Mouse (Mus musculus) kidney, postnatal 25 days (tissue): Measurements from ENCODE around the gene Strip2.

Experiments
- DNase-seq, 2 experiments: peaks; one replicate each; pipeline ENCODE4 v3.0.0; 2021; ENCODE audit warnings: mixed read lengths in 2 of 2

Gene Strip2

GRCm38 (mm10) chr6:29930665-29931064, 13.9 kb downstream of the Strip2 start:
- no peak for DNase-seq

DNA sequence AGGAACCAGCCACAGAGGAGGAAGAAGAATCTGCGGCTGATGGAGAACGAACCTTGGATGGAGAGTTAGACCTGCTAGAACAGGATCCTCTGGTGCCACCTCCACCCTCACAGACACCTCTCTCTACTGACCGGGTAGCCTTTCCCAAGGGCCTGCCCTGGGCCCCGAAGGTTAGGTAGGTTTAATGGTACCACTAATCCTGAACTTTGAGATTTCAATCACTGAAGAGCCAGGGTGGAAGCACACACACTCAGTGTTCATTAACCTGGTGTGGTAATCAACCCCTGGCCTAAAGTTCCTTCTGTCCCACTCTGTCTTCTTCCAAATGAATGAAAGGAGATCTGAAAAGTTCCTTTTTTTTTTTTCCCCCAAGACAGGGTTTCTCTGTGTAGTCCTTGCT, 14.4 kb downstream of the Strip2 start:
- peak in 1 of 2 experiments; percentile 38 for DNase-seq

DNA sequence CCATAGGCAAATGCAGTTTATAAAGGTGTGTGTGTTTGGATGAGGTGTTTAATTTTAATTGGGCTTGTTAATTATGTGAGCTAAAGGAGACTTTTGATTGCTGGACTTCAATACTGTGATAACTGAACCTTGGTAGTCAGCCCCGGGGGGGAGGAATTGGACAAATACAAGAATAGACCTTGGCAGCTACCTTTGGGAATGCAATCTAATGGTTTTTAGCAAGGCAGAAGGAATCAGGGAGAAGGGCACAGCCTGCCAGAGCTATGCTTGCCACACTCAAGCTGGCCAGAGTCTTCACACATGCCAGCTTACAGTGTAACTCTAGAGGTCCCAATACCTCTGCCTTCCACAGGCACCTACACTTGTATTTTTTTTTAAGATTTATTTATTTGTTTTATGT, 18.9 kb downstream of the Strip2 start:
- peak in 1 of 2 experiments; percentile 20 for DNase-seq

DNA sequence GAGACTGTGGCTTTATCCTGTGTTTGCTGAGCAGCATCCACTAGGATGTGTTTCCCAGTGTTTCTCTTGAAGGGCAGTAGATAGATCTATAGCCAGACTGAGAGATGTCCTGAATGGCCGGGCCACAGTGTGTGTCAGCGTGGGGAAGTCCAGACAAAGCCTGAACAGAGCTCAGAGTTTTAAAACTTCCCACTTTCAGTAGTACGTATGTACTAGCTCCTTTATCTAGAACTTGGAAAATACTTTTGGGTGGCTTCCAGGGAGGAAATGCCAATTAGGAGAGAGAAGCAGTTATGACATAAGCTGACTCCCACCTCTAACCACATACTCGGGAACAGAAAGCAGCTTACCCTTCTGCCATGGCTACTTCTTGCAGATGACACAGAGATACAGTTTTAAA, 23.6 kb downstream of the Strip2 start:
- peak in 1 of 2 experiments; percentile 4 for DNase-seq

GRCm38 (mm10) chr6:29941036-29941435, 24.2 kb downstream of the Strip2 start:
- no peak for DNase-seq

- DNase-seq = no peak
Observed at GRCm38 (mm10) chr6:29944465-29944864, 27.7 kb downstream of the Strip2 start.

GRCm38 (mm10) chr6:29946568-29946967, 29.8 kb downstream of the Strip2 start:
- DNase-seq = no peak

- peak; percentile 35 to 66 for DNase-seq
Observed at GRCm38 (mm10) chr6:29947823-29948222, 31.0 kb downstream of the Strip2 start.

DNA sequence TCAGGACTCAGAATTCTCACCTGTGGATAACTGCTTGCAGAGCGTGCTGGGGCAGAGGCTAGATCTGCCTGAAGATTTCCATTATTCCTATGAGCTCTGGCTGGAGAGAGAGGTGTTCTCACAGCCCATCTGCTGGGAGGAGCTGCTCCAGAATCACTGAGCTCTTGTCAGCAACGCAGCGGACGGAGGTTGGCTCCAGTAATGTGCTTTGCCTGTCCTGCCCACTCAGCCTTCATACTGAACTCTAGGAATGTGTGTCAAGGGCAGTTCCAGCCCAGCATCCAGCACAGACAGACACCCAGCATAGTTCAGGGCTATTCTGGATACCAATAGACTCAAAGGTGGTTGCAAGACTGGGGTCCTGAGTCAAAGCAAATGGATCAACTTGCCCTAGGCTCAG, 39.9 kb downstream of the Strip2 start:
- DNase-seq = no peak

DNA sequence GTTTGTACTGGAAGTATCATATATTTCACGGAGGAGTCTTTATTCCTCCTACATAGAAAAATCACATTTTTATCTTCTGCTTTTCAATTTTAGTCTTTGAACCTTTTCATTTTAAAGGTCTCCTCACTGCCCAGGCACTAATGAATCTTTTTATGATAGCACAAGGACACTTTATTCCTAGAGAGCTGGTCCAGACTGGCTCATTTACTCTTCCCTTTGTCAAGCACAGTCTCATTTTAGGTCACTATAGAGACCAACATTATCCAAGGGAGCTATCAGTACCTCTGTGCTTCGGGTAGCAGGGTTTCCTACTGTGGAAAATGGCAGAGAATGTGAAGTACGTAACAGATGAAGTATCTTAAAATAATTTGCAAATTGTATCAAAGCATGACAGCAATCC, 41.9 kb downstream of the Strip2 start:
- DNase-seq = no peak

GRCm38 (mm10) chr6:29961081-29961480, 44.3 kb downstream of the Strip2 start:
- DNase-seq = no peak

- DNase-seq = no peak
Observed at GRCm38 (mm10) chr6:29967917-29968316, 51.1 kb downstream of the Strip2 start.

- DNase-seq = no peak
Observed at GRCm38 (mm10) chr6:29973341-29973740, 56.5 kb downstream of the Strip2 start.

DNA sequence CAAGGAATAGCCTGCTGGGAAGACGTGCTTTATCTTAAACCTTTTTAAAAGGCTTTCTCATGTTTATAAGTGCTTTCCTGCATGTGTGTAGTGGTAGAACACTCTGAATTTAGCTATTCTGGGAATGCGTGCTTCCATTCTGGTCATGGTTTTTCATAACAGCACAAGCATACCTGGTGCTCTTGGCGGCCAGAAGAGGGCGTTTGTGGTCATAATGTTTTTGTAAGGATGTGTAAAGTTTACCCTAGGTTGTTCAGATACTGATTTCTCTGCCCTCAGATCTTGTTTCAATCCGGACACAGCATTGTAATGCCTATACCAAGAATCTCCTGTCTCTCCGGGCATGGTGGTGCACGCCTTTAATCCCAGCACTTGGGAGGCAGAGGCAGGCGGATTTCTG, 58.0 kb downstream of the Strip2 start:
- DNase-seq = no peak

- DNase-seq = no peak
Observed at GRCm38 (mm10) chr6:29980461-29980860, 63.6 kb downstream of the Strip2 start.

GRCm38 (mm10) chr6:29981797-29982196, 65.0 kb downstream of the Strip2 start:
- DNase-seq = no peak

- peak; percentile 89 to 94 for DNase-seq
Observed at GRCm38 (mm10) chr6:29985058-29985498, 68.3 kb downstream of the Strip2 start.

DNA sequence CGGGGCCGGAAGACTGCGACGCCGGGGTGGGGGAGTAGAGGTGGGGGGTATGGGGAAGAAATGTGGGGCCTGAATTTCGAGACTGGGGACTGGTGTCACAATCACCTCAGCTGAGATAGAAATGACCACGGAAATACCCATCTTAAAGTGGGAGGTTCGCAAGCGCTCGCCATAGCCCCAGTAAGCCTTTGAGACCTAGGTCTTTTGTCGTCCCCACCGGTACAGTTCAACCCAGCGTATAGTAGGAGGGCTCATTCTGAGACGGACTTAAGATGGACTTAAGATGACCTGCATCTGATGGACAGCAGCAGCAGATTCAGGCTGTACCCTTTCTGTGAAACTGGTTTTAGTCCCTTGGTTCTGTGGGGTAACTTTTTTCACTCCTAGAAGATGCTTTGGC, 68.7 kb downstream of the Strip2 start:
- no peak for DNase-seq

DNA sequence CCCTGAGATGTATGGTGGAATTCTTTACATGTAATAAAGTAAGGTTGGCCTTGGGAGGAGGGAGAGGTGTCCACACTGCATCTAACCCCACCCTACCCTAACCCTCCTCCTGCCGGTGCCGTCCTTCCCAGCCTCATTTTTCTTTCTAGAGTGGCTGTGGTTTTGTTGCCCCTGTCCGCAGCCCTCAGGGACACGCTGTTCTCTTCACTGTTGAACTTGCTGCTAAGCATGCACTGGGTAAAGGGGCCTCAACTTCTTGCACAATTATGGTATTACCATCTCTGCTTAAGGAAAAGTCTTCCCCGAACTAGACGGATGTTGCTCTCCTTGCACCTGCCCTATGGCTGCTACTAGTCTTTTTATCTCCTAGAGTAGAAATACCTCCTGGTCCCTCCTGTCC, 69.2 kb downstream of the Strip2 start:
- no peak for DNase-seq

DNA sequence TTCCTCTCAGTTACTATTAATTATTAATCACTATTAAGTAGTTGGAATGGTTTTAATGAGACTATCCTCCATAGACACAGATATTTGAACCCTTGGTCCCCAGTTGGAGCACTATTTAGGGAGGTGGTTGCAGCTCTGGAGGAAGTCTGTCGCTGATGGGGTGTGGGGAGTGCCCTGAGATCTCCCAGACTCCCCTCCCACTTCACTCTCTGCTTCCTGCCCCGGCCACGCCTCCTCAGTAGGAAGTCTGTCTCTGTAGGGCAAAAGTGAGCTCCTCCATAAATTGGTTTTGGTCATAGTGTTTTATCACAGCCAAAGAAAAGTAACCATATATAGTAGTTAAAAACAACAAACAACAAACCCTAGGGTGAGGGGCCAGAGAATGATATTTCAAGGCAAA, 70.4 kb downstream of the Strip2 start:
- no peak for DNase-seq

- DNase-seq = peak in 1 of 2 experiments; percentile 18
Observed at GRCm38 (mm10) chr6:29998140-29998539, 81.3 kb downstream of the Strip2 start.

DNA sequence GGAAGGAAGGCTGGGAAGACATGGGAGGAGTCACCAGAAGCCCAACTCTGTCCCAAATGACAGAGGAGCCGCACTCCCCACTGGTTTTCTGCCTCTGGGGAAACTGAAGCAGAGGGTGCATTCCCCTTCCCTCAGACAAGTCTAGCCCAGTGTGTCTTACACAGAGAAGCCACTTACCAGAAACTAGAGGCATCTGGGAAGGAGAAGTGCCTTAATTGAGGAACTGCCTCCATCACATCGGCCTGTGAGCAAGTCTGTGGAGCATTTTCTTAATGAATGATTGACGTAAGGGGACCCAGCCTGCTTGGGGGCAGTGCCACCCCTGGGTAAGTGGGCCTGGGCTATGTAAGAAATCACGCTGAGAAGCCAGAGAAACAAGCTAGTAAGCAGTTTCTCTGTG, 82.0 kb downstream of the Strip2 start:
- no peak for DNase-seq

DNA sequence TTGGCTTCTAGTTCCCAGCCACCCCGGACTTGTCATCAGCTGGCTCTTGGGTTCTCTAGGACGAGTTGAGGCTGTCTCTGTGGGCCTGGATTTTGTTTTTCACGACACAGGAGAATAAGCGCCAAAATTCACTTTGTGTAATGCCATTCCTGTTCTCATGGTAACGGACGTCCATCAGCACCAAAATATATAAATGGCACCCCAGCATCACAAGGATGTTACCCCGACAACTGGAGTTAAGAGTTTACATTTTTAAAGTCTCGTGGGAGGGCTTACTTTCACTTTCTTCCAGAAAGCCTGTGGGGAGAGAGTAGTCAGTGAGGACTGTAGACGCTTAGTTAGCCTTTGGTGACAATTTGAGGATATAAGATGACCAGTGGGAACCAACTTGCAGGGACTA, 85.8 kb downstream of the Strip2 start:
- no peak for DNase-seq

GRCm38 (mm10) chr6:30005851-30006250, 89.0 kb downstream of the Strip2 start:
- no peak for DNase-seq

DNA sequence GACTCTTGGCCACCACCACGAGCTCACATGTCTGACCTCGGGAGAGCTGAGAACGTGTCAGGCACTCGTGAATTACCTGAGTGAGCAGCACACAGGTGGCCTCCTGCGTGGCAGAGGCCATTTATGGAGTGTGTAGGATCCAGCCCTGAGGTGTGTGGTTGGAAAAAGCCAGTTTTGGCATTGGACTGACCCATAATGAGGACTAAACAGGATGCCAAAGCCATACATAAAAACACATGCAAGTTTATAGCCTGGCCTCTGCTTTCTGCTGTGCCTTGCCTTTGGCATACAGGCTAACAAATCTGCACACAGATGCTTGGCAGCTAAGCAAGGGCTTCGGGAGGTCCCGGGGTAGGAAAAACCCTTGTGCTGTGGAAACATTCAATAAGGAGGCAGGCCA, 92.4 kb downstream of the Strip2 start:
- peak in 1 of 2 experiments; percentile 49 for DNase-seq
